Mouse (Mus musculus): ENCODE measurements around the gene Wfdc15a. TPM values are rescaled to one million over a fixed set of nuclear protein-coding genes. Genes with fewer than 3 reads are reported as not detected.

Gene Wfdc15a
- total RNA-seq, 2 experiments from 2014 or later, result not detected

- no peak for DNase-seq
These were observed 22.1 kb downstream of the Wfdc15a start for GRCm38 (mm10) chr2:164177831-164178230.

GRCm38 (mm10) chr2:164175850-164176249 is 24.1 kb downstream of the Wfdc15a start:
- no peak for DNase-seq

- DNase-seq, result no peak
These were observed 25.1 kb downstream of the Wfdc15a start for GRCm38 (mm10) chr2:164174649-164175395.

DNA sequence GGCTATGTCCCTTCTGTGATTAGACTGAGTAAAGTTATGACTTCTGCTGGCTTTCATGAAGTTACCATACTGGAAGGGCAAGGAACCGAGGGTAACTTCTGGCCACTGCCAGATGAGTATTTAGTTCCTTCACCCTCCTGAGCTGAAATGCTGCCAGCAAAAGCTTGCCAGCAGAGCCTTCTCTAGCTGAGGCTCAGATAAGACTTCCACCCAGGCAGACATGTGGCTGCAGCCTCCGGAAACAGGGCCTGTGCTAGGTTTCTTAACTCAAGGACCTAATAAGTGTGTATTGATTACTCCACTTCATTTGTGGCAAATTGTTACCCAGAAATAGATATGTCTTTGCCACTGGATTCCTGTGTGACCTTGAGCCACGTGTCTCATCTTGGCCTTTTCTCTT is 26.5 kb downstream of the Wfdc15a start:
- DNase-seq, result peak; percentile 60

GRCm38 (mm10) chr2:164170902-164171301 is 29.0 kb downstream of the Wfdc15a start, which contains the start of gene Kcns1:
TSS of gene Kcns1 (minus strand) at chr2:164171113.
- peak; percentile 19 for DNase-seq

DNA sequence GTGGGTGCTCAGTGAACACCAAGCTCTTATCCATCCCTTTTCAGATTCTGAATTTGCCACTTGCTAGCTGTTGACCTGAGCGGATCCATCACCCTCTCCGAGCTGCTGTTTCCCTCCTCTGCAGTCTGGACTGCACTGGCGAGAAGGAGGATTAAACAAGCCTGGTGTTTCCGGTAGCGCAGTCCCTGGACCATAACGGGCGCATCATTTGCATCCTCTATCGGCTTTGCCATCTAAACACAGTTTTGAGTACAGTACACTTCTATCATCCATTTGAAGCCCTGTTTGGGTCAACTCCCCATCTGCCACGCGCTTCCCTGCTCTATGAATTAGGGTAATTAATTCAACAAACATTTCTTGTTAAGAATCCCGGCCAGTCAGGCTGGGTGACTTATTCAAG is 29.6 kb downstream of the Wfdc15a start:
- DNase-seq, result no peak

- no peak for DNase-seq
These were observed 31.4 kb downstream of the Wfdc15a start for GRCm38 (mm10) chr2:164168571-164168946.

- DNase-seq, result no peak
These were observed 32.0 kb downstream of the Wfdc15a start for GRCm38 (mm10) chr2:164167752-164168570.

DNA sequence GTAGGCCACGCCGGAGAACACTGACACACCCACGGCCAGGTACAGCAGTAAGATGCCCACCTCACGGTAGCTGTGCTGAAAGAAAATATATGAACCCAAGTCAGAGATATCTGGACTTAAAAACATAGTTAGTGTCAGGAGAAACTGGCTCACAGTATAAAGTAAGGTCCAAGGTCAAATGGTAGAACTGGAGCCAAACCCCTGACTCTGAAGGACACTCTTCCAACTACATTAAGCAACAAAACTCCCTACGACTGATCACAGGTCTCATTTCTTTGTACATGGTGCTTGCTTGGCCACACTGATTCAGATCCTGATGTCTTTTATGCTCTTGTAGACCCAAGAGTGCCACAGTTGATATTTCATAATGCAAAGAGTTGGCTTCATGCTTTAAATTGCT is 35.0 kb downstream of the Wfdc15a start:
- no peak for DNase-seq

- DNase-seq, result no peak
These were observed 38.3 kb downstream of the Wfdc15a start for GRCm38 (mm10) chr2:164161515-164162055.

DNA sequence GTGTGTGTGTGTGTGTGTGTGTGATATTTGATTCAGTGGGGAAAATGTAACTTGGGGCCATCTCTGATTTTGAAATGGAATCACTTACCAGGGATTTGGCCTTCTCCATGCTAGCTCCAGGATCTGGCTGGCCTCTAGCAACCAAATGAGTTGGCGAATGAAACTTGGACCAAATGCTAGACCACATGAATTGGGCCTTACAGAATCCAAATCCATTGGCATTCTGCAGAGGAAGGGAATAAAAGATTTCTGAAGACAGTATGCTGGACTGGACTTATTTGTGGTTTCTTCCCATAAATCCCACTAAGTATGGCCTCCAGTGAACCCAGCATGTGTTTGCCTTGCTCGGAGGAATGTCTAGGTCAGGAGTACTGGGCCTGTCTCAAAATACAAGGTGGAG is 41.1 kb downstream of the Wfdc15a start:
- no peak for DNase-seq

GRCm38 (mm10) chr2:164156158-164156557 is 43.8 kb downstream of the Wfdc15a start:
- DNase-seq, result no peak

- no peak for DNase-seq
These were observed 45.9 kb downstream of the Wfdc15a start for GRCm38 (mm10) chr2:164154007-164154406.

DNA sequence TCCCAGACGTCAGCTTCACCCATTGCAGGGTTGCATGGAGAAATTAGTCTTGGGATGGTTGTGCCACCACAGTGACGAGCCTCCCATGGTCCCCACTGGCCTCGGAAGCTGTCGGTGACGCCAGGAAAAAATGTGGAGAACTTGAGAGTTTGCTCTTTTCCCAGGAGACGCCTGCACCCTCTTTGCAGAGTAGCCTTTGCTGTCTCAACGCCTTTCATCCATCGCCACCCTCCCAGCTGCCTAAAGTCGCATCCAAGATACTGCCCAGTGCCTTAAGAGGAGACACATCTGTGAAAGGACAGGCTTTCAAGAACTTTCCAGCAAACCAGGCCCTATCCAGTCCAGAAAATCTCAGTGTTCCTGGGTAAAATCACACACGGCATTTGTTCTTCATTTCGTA is 47.6 kb downstream of the Wfdc15a start:
- DNase-seq, result no peak

GRCm38 (mm10) chr2:164150086-164150760 is 49.7 kb downstream of the Wfdc15a start:
- DNase-seq, result no peak

Other genes starting within 250 kb of the Wfdc15a start
- gene Ywhab, start 205.2 kb downstream of the Wfdc15a start, total RNA-seq (2021), result 10 to 100 TPM; 80.1 to 90.3 TPM
- 1 to 10 TPM in 1 of 2 experiments, under 1 TPM in 1; 0.56 to 1.4 TPM for gene Pabpc1l, start 174.7 kb downstream of the Wfdc15a start, total RNA-seq (2021)
- 10 to 100 TPM; 13.7 to 15.1 TPM for gene Stk4, start 129.8 kb downstream of the Wfdc15a start, total RNA-seq (2021)
- 10 to 100 TPM; 14.7 to 18.7 TPM for gene Tomm34, start 129.0 kb downstream of the Wfdc15a start, total RNA-seq (2021)
- gene Kcns1, start 29.0 kb downstream of the Wfdc15a start, total RNA-seq (2021), result 1 to 10 TPM; 4.8 to 5.1 TPM
- gene Wfdc5, start 17.4 kb downstream of the Wfdc15a start, total RNA-seq (2021), result under 1 TPM; 0.47 to 0.52 TPM
- gene Wfdc12, start 9.5 kb downstream of the Wfdc15a start, total RNA-seq (2021), result not detected
- not detected for gene Wfdc15b, start 21.5 kb upstream of the Wfdc15a start, total RNA-seq (2021)
- gene Svs2, start 38.3 kb upstream of the Wfdc15a start, total RNA-seq (2021), result not detected
- gene Svs3b, start 56.5 kb upstream of the Wfdc15a start, total RNA-seq (2021), result not detected
- gene Svs4, start 78.3 kb upstream of the Wfdc15a start, total RNA-seq (2021), result not detected
- not detected for gene Svs3a, start 89.1 kb upstream of the Wfdc15a start, total RNA-seq (2021)
- not detected for gene Svs6, start 116.6 kb upstream of the Wfdc15a start, total RNA-seq (2021)
- not detected for gene Svs5, start 132.6 kb upstream of the Wfdc15a start, total RNA-seq (2021)
- gene Slpi, start 189.0 kb upstream of the Wfdc15a start, total RNA-seq (2021), result 1 to 10 TPM in 1 of 2 experiments, not detected in 1; 1.4 TPM
- gene Rbpjl, start 203.0 kb upstream of the Wfdc15a start, total RNA-seq (2021), result under 1 TPM; 0.05 to 0.07 TPM
- gene Matn4, start 205.0 kb upstream of the Wfdc15a start, total RNA-seq (2021), result 1 to 10 TPM; 5.8 to 7.8 TPM
- gene Sdc4, start 243.8 kb upstream of the Wfdc15a start, total RNA-seq (2021), result 10 to 100 TPM; 52.5 TPM